Mouse (Mus musculus) kidney, embryonic 16.5 days (tissue): ENCODE measurements at regions not wholly inside any gene's neighbourhood (a gene's known extent, or its start where the extent isn't known, plus 50 kb on each side); places are given as distances from the start of the nearest gene placed in this dataset.

ENCODE experiments used
- ATAC-seq: fragments of 200-750 bp; cut with Nextera tagmentation; 2 replicates; pipeline ENCODE4 v1.8.0; 2017; ENCODE audit warnings: moderate TSS enrichment; ENCODE audit not compliant: low FRiP score, low TSS enrichment
- H3K27ac ChIP-seq: fragments of 300-500 bp; sonication (generic); 2 replicates; pipeline ENCODE4 v1.5.1; 2014; ENCODE audit warnings: low read length
- H3K27me3 ChIP-seq: fragments of 300-500 bp; sonication (generic); 2 replicates; pipeline ENCODE4 v1.6.1; 2014; ENCODE audit warnings: low read length, control low read depth, mixed read lengths; ENCODE audit not compliant: insufficient read depth
- H3K36me3 ChIP-seq: fragments of 300-500 bp; sonication (generic); 2 replicates; pipeline ENCODE4 v1.6.1; 2014; ENCODE audit warnings: low read length, control low read depth, mixed read lengths; ENCODE audit not compliant: insufficient read depth
- H3K4me1 ChIP-seq: fragments of 300-500 bp; sonication (generic); 2 replicates; pipeline ENCODE4 v1.6.1; 2014; ENCODE audit warnings: low read length, control low read depth, mixed read lengths; ENCODE audit not compliant: insufficient read depth
- H3K4me2 ChIP-seq: fragments of 300-500 bp; sonication (generic); replicated peaks from 2 replicates; pipeline ENCODE4 v1.6.1; 2014; ENCODE audit warnings: low read depth, low read length
- H3K4me3 ChIP-seq: fragments of 300-500 bp; sonication (generic); 2 replicates; pipeline ENCODE4 v1.5.1; 2014; ENCODE audit warnings: mild to moderate bottlenecking, low read length
- H3K9ac ChIP-seq: fragments of 300-500 bp; sonication (generic); replicated peaks from 2 replicates; pipeline ENCODE4 v1.6.1; 2014; ENCODE audit warnings: low read length
- H3K9me3 ChIP-seq: fragments of 300-500 bp; sonication (generic); 2 replicates; pipeline ENCODE4 v1.6.1; 2016; ENCODE audit warnings: low read length, control low read depth
- WGBS: fragments of 180-500 bp; shearing (Covaris S2); extraction: QIAGEN DNeasy Blood & Tissue Kit; methylation state at CpG from one replicate; pipeline ENCODE4 v1.1.7; 2014; 5-methylcytosine and 5-hydroxymethylcytosine counted together

GRCm38 (mm10) chr2:178911646-178912045 lies 481.3 kb downstream of the Cdh26 start:
- H3K9ac ChIP-seq, result no peak overlapping the region
- 23% methylated on average over 3 of the region's 3 CpGs for WGBS
- H3K27me3 ChIP-seq, result no peaks in the 10 kb centered on the region
- peak; percentile 92 for ATAC-seq
- no peaks in the 10 kb centered on the region for H3K4me1 ChIP-seq
- H3K27ac ChIP-seq, result peak overlapping the region; percentile 0; the same call in 1 of the 2 replicates
- no peaks in the 10 kb centered on the region for H3K36me3 ChIP-seq
- no peak overlapping the region for H3K4me2 ChIP-seq
- no peaks in the 10 kb centered on the region for H3K9me3 ChIP-seq
- H3K4me3 ChIP-seq, result no peak overlapping the region

DNA sequence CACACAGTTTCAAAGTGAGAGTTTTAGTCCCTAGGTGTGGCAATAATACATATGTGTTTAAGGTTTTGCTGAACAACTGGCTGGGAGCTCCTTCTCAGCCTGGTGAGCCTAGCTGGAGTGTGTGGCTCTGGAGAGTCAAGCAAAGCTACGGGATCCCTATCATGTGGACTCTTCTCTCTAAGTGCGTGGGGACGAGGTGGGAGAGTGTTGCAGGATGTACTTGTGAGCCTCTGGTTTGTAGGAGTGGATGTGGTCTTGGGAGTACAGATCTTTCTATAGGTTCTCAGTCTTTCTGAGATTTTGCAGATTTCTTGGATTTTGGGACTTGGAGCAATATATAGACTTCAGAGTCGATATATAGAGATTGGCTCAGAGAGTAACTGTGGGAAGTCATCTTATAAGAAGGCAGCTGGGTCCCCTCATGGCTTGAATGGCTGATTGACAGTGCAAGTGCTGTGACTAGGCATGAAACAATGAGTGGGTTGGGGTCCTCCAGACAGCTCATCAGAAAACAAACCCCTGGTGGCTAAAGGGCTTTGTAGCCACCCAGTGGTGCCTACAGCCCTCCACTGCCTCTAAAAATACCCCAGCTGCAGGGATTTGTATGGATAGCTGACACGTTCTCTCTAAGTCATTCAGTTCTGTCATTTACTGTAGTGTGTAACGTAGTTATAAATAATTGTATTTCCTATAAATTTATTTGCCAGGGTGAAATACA lies 486.1 kb downstream of the Cdh26 start:
- H3K27me3 ChIP-seq, result no peaks in the 10 kb centered on the region
- WGBS, result 82% methylated on average over 6 of the region's 6 CpGs
- H3K36me3 ChIP-seq, result no peaks in the 10 kb centered on the region
- no peak overlapping the region for H3K27ac ChIP-seq
- ATAC-seq, result no peak
- H3K4me3 ChIP-seq, result no peak overlapping the region
- H3K4me1 ChIP-seq, result no peaks in the 10 kb centered on the region
- no peaks in the 10 kb centered on the region for H3K9me3 ChIP-seq
- no peak overlapping the region for H3K9ac ChIP-seq
- no peak overlapping the region for H3K4me2 ChIP-seq

DNA sequence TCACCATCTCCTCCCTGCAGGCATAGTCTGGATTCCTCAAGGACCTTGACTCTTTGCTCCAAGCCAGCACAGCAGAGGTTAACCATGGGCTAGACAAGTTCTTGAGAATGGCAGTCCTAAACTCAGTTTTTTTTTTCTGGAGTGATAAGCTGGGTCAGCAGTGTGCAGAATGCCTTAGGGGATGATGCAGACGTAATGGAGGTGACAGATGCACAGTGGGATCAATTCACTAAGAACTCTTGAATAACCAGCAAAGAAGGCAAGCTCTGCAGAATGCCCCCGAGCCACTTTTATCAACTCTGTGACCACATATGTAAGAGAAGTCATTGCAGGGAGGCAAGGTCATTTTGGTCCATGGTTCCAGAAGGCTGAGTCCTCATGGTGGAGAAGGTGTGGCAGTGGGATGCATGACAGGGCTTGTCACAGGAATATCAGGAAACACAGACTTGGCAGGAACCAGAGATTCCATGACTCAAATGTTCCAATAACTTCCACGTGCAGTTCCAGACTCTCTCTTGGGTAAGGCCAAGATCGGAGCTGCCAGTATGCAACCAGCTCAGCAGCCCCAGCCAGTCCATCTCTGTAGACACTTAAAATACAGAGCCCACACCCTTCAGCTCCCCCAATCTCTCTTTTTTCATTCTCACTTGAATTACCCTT lies 494.3 kb downstream of the Cdh26 start:
- Histone ChIP-seq H3K4me1 (peaks cover 30% of the 10 kb centered on the region), H3K4me3 (no peak overlapping the region), H3K9me3 (no peaks in the 10 kb centered on the region), H3K27ac (no peak overlapping the region), H3K27me3 (no peaks in the 10 kb centered on the region), H3K4me2 (no peak overlapping the region), H3K36me3 (no peaks in the 10 kb centered on the region), H3K9ac (no peak overlapping the region)
- WGBS, result 77% methylated on average over 4 of the region's 4 CpGs
- no peak for ATAC-seq

DNA sequence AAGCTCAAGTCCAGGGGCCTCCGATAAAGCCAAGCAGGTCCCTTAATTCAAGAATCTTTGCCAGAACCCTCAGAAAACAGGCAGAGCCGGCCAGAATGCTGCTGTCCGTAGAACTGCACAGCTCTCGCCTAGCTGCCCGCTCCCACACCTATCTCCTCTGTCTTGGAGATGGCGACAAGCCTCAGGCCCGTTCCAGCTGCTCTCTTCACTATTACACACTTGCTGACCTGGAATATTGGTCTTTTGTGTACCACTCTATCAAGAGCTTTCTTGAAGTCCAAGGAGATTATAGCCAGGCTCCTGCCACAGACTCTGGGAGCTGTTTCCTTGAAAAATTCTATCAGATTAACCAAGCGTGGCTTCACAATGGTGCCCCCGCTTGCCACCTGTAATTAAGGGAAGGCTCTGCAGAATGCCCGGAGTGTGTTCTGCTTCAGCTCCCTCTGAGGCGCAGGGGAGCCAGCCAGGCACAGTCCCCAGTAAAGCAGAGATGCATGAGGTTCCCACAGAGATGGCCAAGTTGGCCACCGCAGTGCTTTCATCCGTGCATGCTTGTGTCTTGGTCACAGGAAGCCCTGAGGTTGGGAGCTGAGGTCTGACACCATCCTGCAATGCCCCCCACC lies 496.8 kb downstream of the Cdh26 start:
- WGBS, result 44% methylated on average over 13 of the region's 13 CpGs
- Histone ChIP-seq H3K4me3 (no peak overlapping the region), H3K27me3 (no peaks in the 10 kb centered on the region), H3K4me1 (peaks cover 35% of the 10 kb centered on the region), H3K9ac (no peak overlapping the region; the same call in 1 of the 2 replicates), H3K9me3 (no peaks in the 10 kb centered on the region), H3K36me3 (no peaks in the 10 kb centered on the region), H3K4me2 (no peak overlapping the region), H3K27ac (peak overlapping the region; percentile 86)
- peak; percentile 84 for ATAC-seq

DNA sequence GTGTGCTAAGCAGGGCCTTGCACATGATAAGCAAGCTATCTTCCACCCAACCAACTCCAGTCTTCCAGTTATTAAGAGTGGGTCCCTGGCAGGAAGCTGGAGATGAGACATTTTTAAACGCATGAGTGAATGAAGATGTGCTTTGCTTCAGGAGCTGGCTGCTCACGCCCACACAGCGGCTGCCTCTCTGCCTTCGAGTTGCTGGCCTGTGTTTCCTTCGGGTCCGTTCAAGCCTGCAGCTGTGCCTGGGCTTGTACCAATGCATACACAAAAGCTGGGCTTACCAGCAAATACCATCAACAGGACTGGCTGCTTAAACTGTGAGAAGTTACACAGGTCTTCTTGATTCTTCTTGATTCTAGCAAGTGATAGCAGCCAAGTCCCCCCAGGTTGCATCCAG lies 498.7 kb downstream of the Cdh26 start:
- ATAC-seq, result no peak
- Histone ChIP-seq H3K36me3 (no peaks in the 10 kb centered on the region), H3K27me3 (no peaks in the 10 kb centered on the region), H3K9ac (peak overlapping the region; percentile 25; the same call in 1 of the 2 replicates), H3K4me1 (peaks cover 35% of the 10 kb centered on the region), H3K27ac (no peak overlapping the region), H3K4me3 (no peak overlapping the region), H3K9me3 (no peaks in the 10 kb centered on the region), H3K4me2 (no peak overlapping the region)
- 34% methylated on average over 6 of the region's 6 CpGs for WGBS

DNA sequence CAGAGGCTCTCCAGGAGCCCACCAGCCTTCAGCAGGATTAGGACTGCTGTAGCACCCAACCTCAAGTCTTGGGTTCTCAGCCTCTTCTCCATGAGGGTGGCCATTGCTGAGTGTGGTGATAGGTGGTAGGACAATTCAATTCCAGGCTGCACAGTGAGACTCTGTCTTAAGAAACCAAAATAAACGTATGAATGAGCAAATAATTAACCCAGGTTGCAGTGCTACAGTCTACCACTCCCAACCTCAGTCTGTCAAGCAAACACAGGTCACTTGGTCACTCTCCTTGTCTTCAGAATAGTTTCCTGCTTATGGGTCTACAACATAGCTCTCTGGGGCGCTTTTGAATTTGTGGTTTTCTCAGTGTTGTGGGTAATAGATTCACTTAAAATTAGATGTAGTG lies 499.8 kb downstream of the Cdh26 start:
- Histone ChIP-seq H3K27ac (no peak overlapping the region), H3K4me3 (no peak overlapping the region), H3K36me3 (no peaks in the 10 kb centered on the region), H3K27me3 (no peaks in the 10 kb centered on the region), H3K4me1 (peaks cover 35% of the 10 kb centered on the region), H3K9ac (no peak overlapping the region), H3K9me3 (no peaks in the 10 kb centered on the region), H3K4me2 (no peak overlapping the region)
- 47% methylated on average over 2 of the region's 2 CpGs for WGBS
- peak; percentile 47 for ATAC-seq

- H3K4me1 ChIP-seq, result no peaks in the 10 kb centered on the region
- H3K27me3 ChIP-seq, result no peaks in the 10 kb centered on the region
- no peak overlapping the region for H3K27ac ChIP-seq
- WGBS, result 73% methylated on average over 6 of the region's 6 CpGs
- H3K4me2 ChIP-seq, result no peak overlapping the region
- ATAC-seq, result no peak
- no peaks in the 10 kb centered on the region for H3K36me3 ChIP-seq
- H3K9me3 ChIP-seq, result no peaks in the 10 kb centered on the region
- no peak overlapping the region for H3K4me3 ChIP-seq
- H3K9ac ChIP-seq, result no peak overlapping the region
Measured at GRCm38 (mm10) chr2:178948471-178948870, 493.8 kb upstream of the Cdh4 start.

DNA sequence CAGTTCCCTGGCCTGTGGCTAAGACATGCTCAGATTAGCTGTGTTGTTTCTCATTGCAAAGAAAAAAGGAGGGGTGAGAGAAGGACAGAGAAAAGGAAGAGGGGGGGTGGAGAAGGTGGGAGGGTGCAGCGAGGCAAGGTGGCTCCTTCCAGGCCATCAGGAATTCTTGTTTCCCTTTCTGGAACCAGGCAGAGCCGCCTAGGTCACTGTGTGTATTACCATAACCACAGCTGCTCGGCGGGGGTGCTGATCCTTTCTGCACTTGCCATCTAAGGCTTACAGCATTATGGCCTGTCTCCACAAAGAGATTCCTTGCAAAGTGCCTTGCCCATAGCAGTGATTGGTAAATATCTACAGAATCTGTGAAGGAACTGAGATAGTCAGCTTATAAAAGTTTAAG lies 493.1 kb upstream of the Cdh4 start:
- ATAC-seq, result 0 out of 2 replicates have a peak, but pooled peaks have one; percentile 31
- Histone ChIP-seq H3K9ac (no peak overlapping the region), H3K27ac (no peak overlapping the region), H3K4me1 (no peaks in the 10 kb centered on the region), H3K36me3 (no peaks in the 10 kb centered on the region), H3K4me3 (no peak overlapping the region), H3K27me3 (no peaks in the 10 kb centered on the region), H3K9me3 (no peaks in the 10 kb centered on the region), H3K4me2 (no peak overlapping the region)
- WGBS, result 18% methylated on average over 4 of the region's 4 CpGs

DNA sequence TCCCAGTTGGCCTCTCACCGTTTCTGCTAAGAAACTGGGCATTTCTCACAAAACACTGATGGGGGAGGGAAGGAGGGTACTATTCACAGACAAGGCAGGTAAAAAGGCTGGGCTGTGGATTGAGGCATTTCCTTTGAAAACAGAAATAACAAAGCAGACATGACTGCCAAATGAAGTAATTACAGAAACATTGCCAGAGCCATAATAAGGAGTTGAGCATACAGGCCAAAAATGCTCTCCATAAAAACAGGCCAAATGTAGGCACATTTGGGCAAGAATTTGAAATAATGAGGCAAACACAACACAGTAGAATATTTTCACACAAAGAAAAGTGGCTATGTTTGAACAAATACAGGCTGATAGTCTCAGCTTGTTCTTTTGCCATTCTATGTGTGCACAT lies 491.9 kb upstream of the Cdh4 start:
- Histone ChIP-seq H3K9me3 (no peaks in the 10 kb centered on the region), H3K9ac (no peak overlapping the region), H3K4me3 (no peak overlapping the region), H3K36me3 (no peaks in the 10 kb centered on the region), H3K4me1 (no peaks in the 10 kb centered on the region), H3K27me3 (no peaks in the 10 kb centered on the region), H3K27ac (no peak overlapping the region), H3K4me2 (no peak overlapping the region)
- WGBS, result 59% methylated on average over 1 of the region's 1 CpGs
- ATAC-seq, result no peak
